Mouse (Mus musculus) C2C12 (cell line): ENCODE data around the gene Hmgb1.

Experiments
- CTCF ChIP-seq: IDR thresholded peaks from one replicate; pipeline ENCODE4 v1.5.1; 2011; ENCODE audit not compliant: control insufficient read depth, insufficient read depth, insufficient read length
- USF1 ChIP-seq: IDR thresholded peaks from one replicate; pipeline ENCODE4 v1.6.1; 2011; ENCODE audit warnings: low read depth, mild to moderate bottlenecking, control low read depth, moderate library complexity

DNA sequence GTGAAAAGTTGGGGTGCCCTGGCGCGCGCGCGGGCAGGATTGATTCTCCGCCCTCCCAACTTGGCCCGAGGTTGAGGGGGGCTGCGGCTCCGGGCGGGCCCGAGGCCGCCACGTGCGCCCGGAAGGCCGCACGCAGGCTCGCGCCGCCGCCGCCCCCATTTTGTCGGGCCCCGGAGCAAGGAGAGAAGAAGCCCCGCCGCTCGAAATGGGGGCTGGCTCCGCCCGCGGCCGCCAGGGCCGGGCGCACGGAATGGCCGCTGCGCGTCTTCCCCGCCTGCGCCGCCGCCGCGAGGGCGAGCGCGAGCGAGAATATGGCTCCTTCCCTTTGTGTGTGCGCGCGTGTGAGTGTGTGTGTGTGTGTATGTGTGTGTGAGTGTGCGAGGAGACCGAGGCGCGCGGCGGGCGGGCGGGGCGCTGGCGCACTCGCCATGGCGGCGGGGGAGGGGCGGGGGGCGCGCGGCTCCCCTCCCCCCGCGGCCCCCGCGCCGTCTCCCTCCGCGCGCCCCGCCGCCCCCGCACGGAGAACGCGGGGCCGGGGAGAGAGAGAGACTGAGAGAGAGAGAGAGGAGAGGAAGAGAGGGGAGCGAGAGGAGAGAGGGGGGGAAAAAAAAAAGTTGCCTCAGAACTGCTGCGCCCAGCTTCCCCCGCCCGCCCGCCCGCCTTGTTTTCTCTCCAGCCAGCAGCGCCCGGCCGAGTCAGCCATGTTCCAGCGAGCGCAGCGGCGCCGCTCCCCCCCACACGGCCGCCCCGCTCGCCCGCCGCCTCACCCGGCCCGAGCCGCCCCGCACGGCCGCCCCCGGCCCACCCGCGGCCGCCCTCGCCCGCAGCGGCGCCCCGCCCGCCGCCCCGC is 132.5 kb downstream of the Hmgb1 start:
- TF ChIP-seq CTCF (no peak), USF1 (no peak)
